Comparison of ENCODE assay signal across 21 mouse cellular contexts in genomic region chr5:140254656-140255055, GRCm38 (mm10).
DNase-seq lines count a peak whose midpoint lies in the region; ATAC-seq and TF ChIP-seq lines count a peak whose summit lies in the region.
"Had no signal": no experiment of that assay in that cellular context is flagged by ENCODE, and none has a peak within 500 bp of the region (broad histone marks: within the 10 kb centered on the region; RNA-seq: fewer than 3 reads in every experiment).

No protein-coding gene starts in this region.

- H3K4me2 ChIP-seq in hindbrain, postnatal 0 days (ENCODE audit: low read depth, low read length), result no peak overlapping the region
- H3K4me2 ChIP-seq: embryonic facial prominence, embryonic 13.5 days; embryonic facial prominence, embryonic 15.5 days; forebrain, embryonic 12.5 days had no signal

- H3K4me3 ChIP-seq in hindbrain, postnatal 0 days (ENCODE audit: low read length), result no peak overlapping the region
- H3K4me3 ChIP-seq in hindbrain, embryonic 10.5 days, result no peak overlapping the region
- H3K4me3 ChIP-seq in thymus, adult 2 months (ENCODE audit: control insufficient read depth, insufficient read depth, low read length), result no peak overlapping the region
- H3K4me3 ChIP-seq: embryonic facial prominence, embryonic 13.5 days; embryonic facial prominence, embryonic 15.5 days; erythroblast, embryonic 14.5 days; forebrain, embryonic 10.5 days; forebrain, embryonic 12.5 days had no signal

- no peak overlapping the region for H3K27ac ChIP-seq in hindbrain, postnatal 0 days
- H3K27ac ChIP-seq in hindbrain, embryonic 10.5 days, result no peak overlapping the region
- peak overlapping the region; percentile 57; the same call in 1 of the 2 replicates for H3K27ac ChIP-seq in thymus, adult 2 months (ENCODE audit: control insufficient read depth, insufficient read depth, low read length)
- H3K27ac ChIP-seq: embryonic facial prominence, embryonic 13.5 days; embryonic facial prominence, embryonic 15.5 days; forebrain, embryonic 10.5 days; forebrain, embryonic 12.5 days had no signal

- DNase-seq in cerebellum, postnatal 14 days, result peak; percentile 58 to 72
- no peak for DNase-seq in cerebellum, adult 18-20 months
- peak; percentile 36 for DNase-seq in hindbrain, postnatal 0 days (ENCODE audit: low spot score)
- no peak for DNase-seq in hindbrain, embryonic 10.5 days (ENCODE audit: low spot score)
- no peak for DNase-seq in thymus, adult 2 months
- no peak for DNase-seq in thymus, postnatal 36 days
- DNase-seq: adrenal gland, adult 2 months; adrenal gland, postnatal 10 days; adrenal gland, postnatal 25 days; cerebellum, adult 11-12 months; cerebellum, adult 8-10 months; cerebellum, adult 9-11 months; cerebellum, postnatal 36 days; embryo, embryonic 11 days had no signal

- no peak for ATAC-seq in hindbrain, postnatal 0 days
- ATAC-seq: forebrain, embryonic 14.5 days; forebrain, embryonic 16.5 days had no signal

- TF ChIP-seq POLR2A in thymus, adult 2 months (IDR thresholded peaks at IDR 0.05; ENCODE audit: control insufficient read depth, extremely low read depth, insufficient read depth, low read length, poor library complexity), result no peak

- TF ChIP-seq CTCF in hindbrain, postnatal 0 days (IDR thresholded peaks at IDR 0.05; ENCODE audit: low read depth), result no peak
- TF ChIP-seq CTCF in thymus, adult 2 months (IDR thresholded peaks at IDR 0.05; ENCODE audit: borderline replicate concordance, control insufficient read depth, extremely low read depth, insufficient read depth, low read length, poor library complexity), result no peak

- H3K36me3 ChIP-seq in hindbrain, postnatal 0 days (ENCODE audit: insufficient read depth, low read length), result no peaks in the 10 kb centered on the region
- peaks cover 55% of the 10 kb centered on the region for H3K36me3 ChIP-seq in hindbrain, embryonic 10.5 days
- H3K36me3 ChIP-seq in thymus, adult 2 months (ENCODE audit: control insufficient read depth, insufficient read depth, low read length), result peaks cover 12% of the 10 kb centered on the region; the same call in 1 of the 2 replicates

- H3K4me1 ChIP-seq in hindbrain, postnatal 0 days (ENCODE audit: insufficient read depth, low read length), result no peaks in the 10 kb centered on the region
- peaks cover 13% of the 10 kb centered on the region for H3K4me1 ChIP-seq in hindbrain, embryonic 10.5 days (replicated peaks)
- H3K4me1 ChIP-seq in thymus, adult 2 months (replicated peaks; ENCODE audit: control insufficient read depth, insufficient read depth, low read length), result peaks cover 86% of the 10 kb centered on the region
- H3K4me1 ChIP-seq: embryonic facial prominence, embryonic 13.5 days; embryonic facial prominence, embryonic 15.5 days had no signal

- H3K9ac ChIP-seq in hindbrain, postnatal 0 days (replicated peaks; ENCODE audit: low read length), result no peak overlapping the region
- H3K9ac ChIP-seq: embryonic facial prominence, embryonic 13.5 days; embryonic facial prominence, embryonic 15.5 days; forebrain, embryonic 12.5 days had no signal

- no peaks in the 10 kb centered on the region for H3K9me3 ChIP-seq in hindbrain, postnatal 0 days (ENCODE audit: low read length)
- H3K9me3 ChIP-seq in hindbrain, embryonic 10.5 days, result no peaks in the 10 kb centered on the region
- H3K9me3 ChIP-seq: embryonic facial prominence, embryonic 13.5 days; embryonic facial prominence, embryonic 15.5 days; forebrain, embryonic 10.5 days; forebrain, embryonic 12.5 days had no signal

- WGBS in hindbrain, postnatal 0 days, result 70% methylated on average over 1 of the region's 1 CpGs
- WGBS in hindbrain, embryonic 10.5 days, result 84% methylated on average over 1 of the region's 1 CpGs
- WGBS in thymus, adult 2 months, result 100% methylated on average over 1 of the region's 1 CpGs

- H3K27me3 ChIP-seq in hindbrain, postnatal 0 days (ENCODE audit: insufficient read depth, low read length), result no peaks in the 10 kb centered on the region
- H3K27me3 ChIP-seq in hindbrain, embryonic 10.5 days (ENCODE audit: insufficient read depth, poor library complexity, severe bottlenecking), result no peaks in the 10 kb centered on the region
- H3K27me3 ChIP-seq in thymus, adult 2 months (ENCODE audit: control insufficient read depth, insufficient read depth, low read length), result no peaks in the 10 kb centered on the region
- H3K27me3 ChIP-seq: embryonic facial prominence, embryonic 13.5 days; embryonic facial prominence, embryonic 15.5 days; forebrain, embryonic 12.5 days had no signal

Comparison
In these comparisons a context has a peak if more than half of its experiments do, and no peak if none do; other contexts are left out.
1. DNase-seq: peak in cerebellum, postnatal 14 days (2 of 2) and hindbrain, postnatal 0 days (single experiment); none in cerebellum, adult 18-20 months (0 of 2), hindbrain, embryonic 10.5 days (single experiment), thymus, adult 2 months (single experiment) and thymus, postnatal 36 days (0 of 2).